Mouse (Mus musculus): ENCODE data around the gene Ralgps1. TPM values are rescaled to one million over a fixed set of nuclear protein-coding genes. Genes with fewer than 3 reads are reported as not detected.
A peak's percentile ranks its signal among the peaks of the same experiment; 100 is the strongest.

Gene Ralgps1
- polyA plus RNA-seq, 2 experiments, result 3.5 to 5.4 TPM

DNA sequence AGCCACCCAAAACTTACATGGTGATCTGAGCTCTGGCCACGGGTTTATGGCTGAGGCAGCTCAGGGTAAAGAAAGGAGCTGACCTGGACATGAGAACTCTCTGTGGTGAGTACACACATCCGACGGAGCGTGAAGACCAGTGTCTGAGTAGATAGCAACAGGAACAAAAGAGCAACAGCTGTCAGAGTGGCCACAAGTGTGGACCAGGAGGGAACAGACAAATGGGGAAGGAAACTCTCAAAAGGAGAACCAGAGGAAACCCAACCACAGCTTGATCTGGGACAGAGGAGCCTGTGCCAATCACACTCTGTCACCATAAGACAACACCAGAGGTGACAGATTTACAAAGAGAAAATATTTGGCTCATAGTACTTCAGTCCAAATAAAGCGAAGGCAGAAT, 17.9 kb downstream of the Ralgps1 start:
- Histone ChIP-seq H3K4me2 (replicated peaks; ENCODE audit: low read depth, low read length, severe bottlenecking) (no peak overlapping the region), H3K4me1 (ENCODE audit: control insufficient read depth, insufficient read depth, low read length) (no peaks in the 10 kb centered on the region), H3K27ac (replicated peaks; ENCODE audit: low read depth, low read length) (no peak overlapping the region), H3K36me3 (ENCODE audit: control insufficient read depth, insufficient read depth, low read length) (no peaks in the 10 kb centered on the region), H3K9me3 (ENCODE audit: control insufficient read depth, low read length) (no peaks in the 10 kb centered on the region), H3K27me3 (ENCODE audit: control insufficient read depth, insufficient read depth, low read length) (no peaks in the 10 kb centered on the region), H3K9ac (ENCODE audit: low read depth, low read length, severe bottlenecking) (no peak overlapping the region), H3K4me3 (replicated peaks; ENCODE audit: low read length) (no peak overlapping the region)
- DNase-seq (ENCODE audit: low spot score), result no peak
- 74% methylated on average over 5 of the region's 5 CpGs for WGBS
- no peak for TF ChIP-seq POLR2A (IDR thresholded peaks at IDR 0.05; ENCODE audit: borderline replicate concordance, extremely low read depth, insufficient read depth, insufficient read length)
- ATAC-seq (ENCODE audit: low FRiP score, low read depth), result no peak

GRCm38 (mm10) chr2:33351449-33351848, 19.8 kb downstream of the Ralgps1 start:
- no peaks in the 10 kb centered on the region for H3K9me3 ChIP-seq (ENCODE audit: control insufficient read depth, low read length)
- no peak overlapping the region for H3K27ac ChIP-seq (replicated peaks; ENCODE audit: low read depth, low read length)
- H3K4me3 ChIP-seq (replicated peaks; ENCODE audit: low read length), result no peak overlapping the region
- no peak for TF ChIP-seq POLR2A (IDR thresholded peaks at IDR 0.05; ENCODE audit: borderline replicate concordance, extremely low read depth, insufficient read depth, insufficient read length)
- H3K4me1 ChIP-seq (ENCODE audit: control insufficient read depth, insufficient read depth, low read length), result 0 out of 2 replicates have a peak, but pooled peaks cover 3% of the 10 kb centered on the region
- ATAC-seq (ENCODE audit: low FRiP score, low read depth), result no peak
- no peak for DNase-seq (ENCODE audit: low spot score)
- H3K9ac ChIP-seq (ENCODE audit: low read depth, low read length, severe bottlenecking), result no peak overlapping the region
- no peaks in the 10 kb centered on the region for H3K27me3 ChIP-seq (ENCODE audit: control insufficient read depth, insufficient read depth, low read length)
- H3K36me3 ChIP-seq (ENCODE audit: control insufficient read depth, insufficient read depth, low read length), result no peaks in the 10 kb centered on the region
- WGBS, result 88% methylated on average over 3 of the region's 3 CpGs
- H3K4me2 ChIP-seq (replicated peaks; ENCODE audit: low read depth, low read length, severe bottlenecking), result no peak overlapping the region

- H3K4me1 ChIP-seq (ENCODE audit: control insufficient read depth, insufficient read depth, low read length), result peaks cover 6% of the 10 kb centered on the region; the same call in 1 of the 2 replicates
- no peak overlapping the region for H3K4me3 ChIP-seq (replicated peaks; ENCODE audit: low read length)
- H3K9ac ChIP-seq (ENCODE audit: low read depth, low read length, severe bottlenecking), result 0 out of 2 replicates have a peak overlapping the region, but pooled peaks have one; percentile 7
These were observed 20.4 kb downstream of the Ralgps1 start for GRCm38 (mm10) chr2:33350921-33351320.

GRCm38 (mm10) chr2:33349581-33349980, 21.7 kb downstream of the Ralgps1 start:
- Histone ChIP-seq H3K27ac (replicated peaks; ENCODE audit: low read depth, low read length) (no peak overlapping the region), H3K4me2 (replicated peaks; ENCODE audit: low read depth, low read length, severe bottlenecking) (no peak overlapping the region)
- WGBS, result 39% methylated on average over 2 of the region's 2 CpGs

More at GRCm38 (mm10) chr2:33350921-33351320, 20.4 kb downstream of the Ralgps1 start:
- H3K9me3 ChIP-seq (ENCODE audit: control insufficient read depth, low read length), result no peaks in the 10 kb centered on the region
- no peak for ATAC-seq (ENCODE audit: low FRiP score, low read depth)
- no peak for DNase-seq (ENCODE audit: low spot score)
- no peak overlapping the region for H3K4me2 ChIP-seq (replicated peaks; ENCODE audit: low read depth, low read length, severe bottlenecking)
- H3K27ac ChIP-seq (replicated peaks; ENCODE audit: low read depth, low read length), result no peak overlapping the region
- H3K36me3 ChIP-seq (ENCODE audit: control insufficient read depth, insufficient read depth, low read length), result no peaks in the 10 kb centered on the region
- H3K27me3 ChIP-seq (ENCODE audit: control insufficient read depth, insufficient read depth, low read length), result no peaks in the 10 kb centered on the region
- TF ChIP-seq POLR2A (IDR thresholded peaks at IDR 0.05; ENCODE audit: borderline replicate concordance, extremely low read depth, insufficient read depth, insufficient read length), result no peak
- WGBS, result 64% methylated on average over 6 of the region's 6 CpGs

DNA sequence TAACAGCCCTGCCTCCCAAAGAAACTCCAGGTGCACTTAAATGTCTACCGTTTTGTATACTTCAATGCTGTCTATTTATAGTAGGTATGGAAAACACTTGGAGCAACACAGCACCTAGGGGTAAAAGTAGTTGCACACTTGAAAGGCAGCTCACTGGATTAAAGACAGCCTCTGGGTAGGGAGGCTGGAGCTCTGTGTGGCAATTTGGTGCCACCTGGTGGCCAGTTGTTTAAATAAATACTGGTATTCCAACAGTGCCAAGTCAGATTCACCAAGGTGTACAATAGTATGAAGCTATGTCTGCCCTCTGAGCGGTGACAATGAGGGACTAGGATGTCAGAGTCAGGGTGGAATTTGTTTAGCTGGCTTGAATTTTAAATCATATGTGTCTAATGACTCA, 22.2 kb downstream of the Ralgps1 start:
- H3K9me3 ChIP-seq (ENCODE audit: control insufficient read depth, low read length), result no peaks in the 10 kb centered on the region
- WGBS, result 17% methylated on average over 2 of the region's 2 CpGs

More at GRCm38 (mm10) chr2:33349581-33349980, 21.7 kb downstream of the Ralgps1 start:
- H3K4me1 ChIP-seq (ENCODE audit: control insufficient read depth, insufficient read depth, low read length), result peaks cover 14% of the 10 kb centered on the region
- DNase-seq (ENCODE audit: low spot score) (no peak), ATAC-seq (ENCODE audit: low FRiP score, low read depth) (0 out of 2 replicates have a peak, but pooled peaks have one; percentile 8)
- no peak for TF ChIP-seq POLR2A (IDR thresholded peaks at IDR 0.05; ENCODE audit: borderline replicate concordance, extremely low read depth, insufficient read depth, insufficient read length)
- H3K36me3 ChIP-seq (ENCODE audit: control insufficient read depth, insufficient read depth, low read length), result no peaks in the 10 kb centered on the region
- H3K4me3 ChIP-seq (replicated peaks; ENCODE audit: low read length), result no peak overlapping the region
- no peaks in the 10 kb centered on the region for H3K27me3 ChIP-seq (ENCODE audit: control insufficient read depth, insufficient read depth, low read length)
- H3K9me3 ChIP-seq (ENCODE audit: control insufficient read depth, low read length), result no peaks in the 10 kb centered on the region
- H3K9ac ChIP-seq (ENCODE audit: low read depth, low read length, severe bottlenecking), result no peak overlapping the region

More for the DNA sequence above, 22.2 kb downstream of the Ralgps1 start:
- peak; percentile 64; the same call in 1 of the 2 replicates for ATAC-seq (ENCODE audit: low FRiP score, low read depth)
- DNase-seq (ENCODE audit: low spot score), result peak; percentile 91
- Histone ChIP-seq H3K4me2 (replicated peaks; ENCODE audit: low read depth, low read length, severe bottlenecking) (no peak overlapping the region), H3K27me3 (ENCODE audit: control insufficient read depth, insufficient read depth, low read length) (no peaks in the 10 kb centered on the region), H3K4me3 (replicated peaks; ENCODE audit: low read length) (no peak overlapping the region), H3K4me1 (ENCODE audit: control insufficient read depth, insufficient read depth, low read length) (peaks cover 14% of the 10 kb centered on the region), H3K9ac (ENCODE audit: low read depth, low read length, severe bottlenecking) (no peak overlapping the region), H3K36me3 (ENCODE audit: control insufficient read depth, insufficient read depth, low read length) (no peaks in the 10 kb centered on the region), H3K27ac (replicated peaks; ENCODE audit: low read depth, low read length) (no peak overlapping the region)
- no peak for TF ChIP-seq POLR2A (IDR thresholded peaks at IDR 0.05; ENCODE audit: borderline replicate concordance, extremely low read depth, insufficient read depth, insufficient read length)

Data from limb, embryonic 14.5 days (tissue).